In the genomic region with DNA sequence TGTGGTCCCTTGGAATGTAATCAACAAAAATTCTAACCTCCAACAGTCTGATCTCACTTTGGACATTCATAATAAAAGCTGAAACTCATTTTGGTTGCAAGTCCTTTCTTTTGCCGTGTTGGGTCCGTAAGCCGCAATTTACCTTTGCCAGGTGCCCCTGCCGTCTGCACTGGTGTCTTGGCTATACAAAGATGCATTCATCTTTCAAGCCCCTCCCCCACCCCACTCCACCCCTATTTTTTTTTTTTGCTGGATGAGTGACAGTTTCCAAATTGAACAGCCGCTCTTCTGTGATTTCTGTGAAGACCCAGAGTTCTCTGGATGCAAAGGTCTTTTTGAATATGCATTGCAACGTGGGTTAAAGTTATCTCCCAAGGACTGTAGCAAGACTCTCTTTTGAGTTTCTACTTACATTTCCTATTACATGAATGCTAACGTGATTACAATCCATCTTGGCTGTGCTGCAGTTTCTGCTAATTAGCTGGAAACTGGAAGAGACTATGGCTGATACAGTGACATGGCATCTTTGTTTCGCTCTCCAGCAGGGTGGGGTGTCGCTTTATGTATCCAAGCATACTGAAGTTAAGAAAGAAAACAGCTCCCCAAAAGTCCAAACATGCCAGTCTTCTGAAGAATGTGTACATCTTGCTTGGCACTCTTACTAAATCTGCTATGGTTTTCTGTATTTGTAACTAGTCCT, we compare ENCODE assay signal across 24 mouse cellular contexts.
DNase-seq lines count a peak whose midpoint lies in the region; ATAC-seq and TF ChIP-seq lines count a peak whose summit lies in the region.
"Had no signal": no experiment of that assay in that cellular context is flagged by ENCODE, and none has a peak within 500 bp of the region (broad histone marks: within the 10 kb centered on the region; RNA-seq: fewer than 3 reads in every experiment).

No protein-coding gene starts in this region.

- H3K9me3 ChIP-seq in forebrain, embryonic 14.5 days (replicated peaks; ENCODE audit: control insufficient read depth, low read length) = no peaks in the 10 kb centered on the region
- H3K9me3 ChIP-seq in forebrain, embryonic 10.5 days = no peaks in the 10 kb centered on the region
- no peaks in the 10 kb centered on the region for H3K9me3 ChIP-seq in hindbrain, embryonic 13.5 days
- H3K9me3 ChIP-seq in hindbrain, embryonic 12.5 days (replicated peaks) = no peaks in the 10 kb centered on the region
- H3K9me3 ChIP-seq in forebrain, postnatal 0 days (ENCODE audit: low read length) = no peaks in the 10 kb centered on the region
- H3K9me3 ChIP-seq: embryonic facial prominence, embryonic 12.5 days; embryonic facial prominence, embryonic 15.5 days; heart, embryonic 10.5 days; heart, embryonic 13.5 days; hindbrain, embryonic 15.5 days had no signal

- ATAC-seq in forebrain, embryonic 14.5 days = peak; percentile 67
- no peak for ATAC-seq in hindbrain, embryonic 13.5 days (ENCODE audit: low FRiP score)
- no peak for ATAC-seq in hindbrain, embryonic 12.5 days (ENCODE audit: low FRiP score)
- ATAC-seq in forebrain, postnatal 0 days = peak; percentile 75
- ATAC-seq: CD4-positive, CD25-positive, alpha-beta regulatory T cell, adult 4 months; intestine, postnatal 0 days had no signal

- H3K4me3 ChIP-seq in forebrain, embryonic 14.5 days (ENCODE audit: low read depth, low read length) = no peak overlapping the region
- H3K4me3 ChIP-seq in forebrain, embryonic 10.5 days = no peak overlapping the region
- H3K4me3 ChIP-seq in hindbrain, embryonic 13.5 days = no peak overlapping the region
- H3K4me3 ChIP-seq in hindbrain, embryonic 12.5 days = no peak overlapping the region
- no peak overlapping the region for H3K4me3 ChIP-seq in forebrain, postnatal 0 days (ENCODE audit: low read depth, low read length)
- H3K4me3 ChIP-seq: embryonic facial prominence, embryonic 12.5 days; embryonic facial prominence, embryonic 15.5 days; heart, adult 2 months; heart, embryonic 10.5 days; heart, embryonic 13.5 days; hindbrain, embryonic 15.5 days had no signal

- no peak overlapping the region for H3K9ac ChIP-seq in forebrain, embryonic 14.5 days (ENCODE audit: low read length)
- H3K9ac ChIP-seq in hindbrain, embryonic 13.5 days = no peak overlapping the region
- H3K9ac ChIP-seq in hindbrain, embryonic 12.5 days = no peak overlapping the region
- H3K9ac ChIP-seq in forebrain, postnatal 0 days = no peak overlapping the region
- H3K9ac ChIP-seq: embryonic facial prominence, embryonic 12.5 days; embryonic facial prominence, embryonic 15.5 days; heart, embryonic 13.5 days; hindbrain, embryonic 15.5 days had no signal

- no peak overlapping the region for H3K4me2 ChIP-seq in forebrain, embryonic 14.5 days (ENCODE audit: low read length)
- H3K4me2 ChIP-seq in hindbrain, embryonic 13.5 days = no peak overlapping the region
- no peak overlapping the region for H3K4me2 ChIP-seq in hindbrain, embryonic 12.5 days (replicated peaks)
- H3K4me2 ChIP-seq in forebrain, postnatal 0 days (ENCODE audit: low read depth) = no peak overlapping the region
- H3K4me2 ChIP-seq: embryonic facial prominence, embryonic 12.5 days; embryonic facial prominence, embryonic 15.5 days; heart, embryonic 13.5 days; hindbrain, embryonic 15.5 days had no signal

- peak; percentile 82 for DNase-seq in forebrain, embryonic 14.5 days (ENCODE audit: low spot score)
- DNase-seq in forebrain, embryonic 10.5 days (ENCODE audit: extremely low spot score, low spot score) = no peak
- peak; percentile 74 for DNase-seq in forebrain, postnatal 0 days
- no peak for DNase-seq in right cerebral cortex, postnatal 36 days (ENCODE audit: low spot score in 2 of 2)
- DNase-seq: adrenal gland, adult 2 months; adrenal gland, postnatal 14 days; cerebellum, adult 18-20 months; cerebellum, adult 9-10 months; cerebellum, postnatal 25 days; gastrocnemius, postnatal 10 days; gastrocnemius, postnatal 36 days; heart, adult 2 months; heart, postnatal 14 days; heart, postnatal 4 days; kidney, adult 2 months had no signal

- peaks cover 8% of the 10 kb centered on the region for H3K4me1 ChIP-seq in forebrain, embryonic 14.5 days (ENCODE audit: control insufficient read depth, insufficient read depth, low read length)
- no peaks in the 10 kb centered on the region; the same call in 1 of the 2 replicates for H3K4me1 ChIP-seq in forebrain, embryonic 10.5 days
- peaks cover 23% of the 10 kb centered on the region for H3K4me1 ChIP-seq in hindbrain, embryonic 13.5 days (replicated peaks)
- peaks cover 12% of the 10 kb centered on the region; the same call in 1 of the 2 replicates for H3K4me1 ChIP-seq in hindbrain, embryonic 12.5 days
- no peaks in the 10 kb centered on the region; the same call in 1 of the 2 replicates for H3K4me1 ChIP-seq in forebrain, postnatal 0 days (ENCODE audit: insufficient read depth)
- H3K4me1 ChIP-seq: embryonic facial prominence, embryonic 12.5 days; embryonic facial prominence, embryonic 15.5 days; heart, embryonic 10.5 days had no signal

- TF ChIP-seq CTCF in forebrain, postnatal 0 days (IDR thresholded peaks at IDR 0.05; ENCODE audit: low read depth) = no peak

- WGBS in forebrain, embryonic 14.5 days = 25% methylated on average over 9 of the region's 9 CpGs
- 89% methylated on average over 9 of the region's 9 CpGs for WGBS in forebrain, embryonic 10.5 days
- WGBS in hindbrain, embryonic 13.5 days = 60% methylated on average over 9 of the region's 9 CpGs
- WGBS in hindbrain, embryonic 12.5 days = 66% methylated on average over 9 of the region's 9 CpGs
- 26% methylated on average over 9 of the region's 9 CpGs for WGBS in forebrain, postnatal 0 days

- H3K27me3 ChIP-seq in forebrain, embryonic 14.5 days (replicated peaks; ENCODE audit: control insufficient read depth, insufficient read depth, low read length) = no peaks in the 10 kb centered on the region
- no peaks in the 10 kb centered on the region for H3K27me3 ChIP-seq in forebrain, embryonic 10.5 days (ENCODE audit: poor library complexity, severe bottlenecking)
- H3K27me3 ChIP-seq in hindbrain, embryonic 13.5 days = no peaks in the 10 kb centered on the region
- no peaks in the 10 kb centered on the region for H3K27me3 ChIP-seq in hindbrain, embryonic 12.5 days
- no peaks in the 10 kb centered on the region for H3K27me3 ChIP-seq in forebrain, postnatal 0 days (ENCODE audit: insufficient read depth, low read length)
- H3K27me3 ChIP-seq: embryonic facial prominence, embryonic 12.5 days; embryonic facial prominence, embryonic 15.5 days; heart, embryonic 13.5 days; hindbrain, embryonic 15.5 days had no signal

- H3K27ac ChIP-seq in forebrain, embryonic 14.5 days (ENCODE audit: low read depth, low read length) = peak overlapping the region; percentile 40; the same call in 1 of the 2 replicates
- H3K27ac ChIP-seq in forebrain, embryonic 10.5 days = no peak overlapping the region
- peak overlapping the region; percentile 31; the same call in 1 of the 2 replicates for H3K27ac ChIP-seq in hindbrain, embryonic 13.5 days
- H3K27ac ChIP-seq in hindbrain, embryonic 12.5 days = no peak overlapping the region
- H3K27ac ChIP-seq in forebrain, postnatal 0 days (ENCODE audit: low read depth, low read length) = peak overlapping the region; percentile 51
- H3K27ac ChIP-seq: embryonic facial prominence, embryonic 12.5 days; embryonic facial prominence, embryonic 15.5 days; heart, adult 2 months; heart, embryonic 10.5 days; heart, embryonic 13.5 days; hindbrain, embryonic 15.5 days had no signal

- H3K36me3 ChIP-seq in forebrain, embryonic 14.5 days (ENCODE audit: control insufficient read depth, insufficient read depth, low read length) = peaks cover 3% of the 10 kb centered on the region; the same call in 1 of the 2 replicates
- H3K36me3 ChIP-seq in forebrain, embryonic 10.5 days (replicated peaks) = peaks cover 10% of the 10 kb centered on the region; the same call in 1 of the 2 replicates
- H3K36me3 ChIP-seq in hindbrain, embryonic 13.5 days = no peaks in the 10 kb centered on the region
- 0 out of 2 replicates have a peak, but pooled peaks cover 3% of the 10 kb centered on the region for H3K36me3 ChIP-seq in hindbrain, embryonic 12.5 days
- no peaks in the 10 kb centered on the region for H3K36me3 ChIP-seq in forebrain, postnatal 0 days (ENCODE audit: insufficient read depth)
- H3K36me3 ChIP-seq: hindbrain, embryonic 15.5 days had no signal

Comparison
In these comparisons a context has a peak if more than half of its experiments do, and no peak if none do; other contexts are left out.
1. DNase-seq: peak in forebrain, embryonic 14.5 days (single experiment) and forebrain, postnatal 0 days (single experiment); none in forebrain, embryonic 10.5 days (single experiment) and right cerebral cortex, postnatal 36 days (0 of 2).
2. H3K27ac ChIP-seq: peak in forebrain, embryonic 14.5 days (single experiment), hindbrain, embryonic 13.5 days (single experiment) and forebrain, postnatal 0 days (single experiment); none in forebrain, embryonic 10.5 days (single experiment) and hindbrain, embryonic 12.5 days (single experiment).
3. ATAC-seq: peak in forebrain, embryonic 14.5 days (single experiment) and forebrain, postnatal 0 days (single experiment); none in hindbrain, embryonic 13.5 days (single experiment) and hindbrain, embryonic 12.5 days (single experiment).